Mouse (Mus musculus) stomach, postnatal 0 days (tissue): Measurements from ENCODE around the gene Gm44511.

Source experiments
- CTCF ChIP-seq: IDR thresholded peaks from 2 replicates; pipeline ENCODE4 v1.5.1; 2016; ENCODE audit warnings: antibody characterized with exemption, low read depth, mild to moderate bottlenecking, moderate library complexity
- EP300 ChIP-seq: optimal IDR thresholded peaks from 2 replicates; pipeline ENCODE3; 2016; ENCODE audit warnings: antibody characterized with exemption

DNA sequence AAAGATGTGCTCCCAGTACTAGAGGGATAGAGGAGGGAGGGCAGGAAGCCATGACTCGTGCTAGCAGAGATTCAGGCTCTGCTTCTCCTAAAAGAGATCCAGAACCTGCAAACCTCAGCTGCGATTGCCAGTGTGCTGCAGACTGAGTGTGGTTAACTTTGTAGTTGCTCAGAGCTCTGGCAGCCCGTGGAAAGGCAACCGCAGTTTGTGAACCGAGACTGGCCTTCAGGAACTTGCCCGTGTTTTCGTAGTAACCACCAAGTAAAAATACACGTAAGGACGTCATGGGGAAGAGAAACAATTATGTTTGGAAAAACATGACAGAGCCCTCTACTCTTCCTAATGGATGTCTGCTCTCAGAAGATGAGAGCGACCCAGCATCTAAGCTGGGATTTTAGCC, 6.9 kb upstream of the Gm44511 start:
- TF ChIP-seq CTCF (no peak), EP300 (no peak)
